Mouse (Mus musculus) liver, embryonic 14.5 days (tissue): ENCODE data around the gene Dld. TPM values are rescaled to one million over a fixed set of nuclear protein-coding genes. Genes with fewer than 3 reads are reported as not detected.

Experiments
- ATAC-seq: fragments of 200-750 bp; cut with Nextera tagmentation; 2 replicates; pipeline ENCODE4 v1.8.0; 2017; ENCODE audit warnings: moderate number of reproducible peaks, mild to moderate bottlenecking, moderate library complexity; ENCODE audit not compliant: insufficient read depth
- DNase-seq, 3 experiments: peaks; one replicate each; pipeline ENCODE4 v3.0.0-alpha.2; 2012 to 2013; ENCODE audit warnings: low read depth in 3 of 3, low spot score in 3 of 3
- H3K27ac ChIP-seq: fragments of 300-500 bp; sonication (generic); 2 replicates; pipeline ENCODE4 v1.5.1; 2014; ENCODE audit warnings: moderate library complexity, mild to moderate bottlenecking, control low read depth, inconsistent platforms
- H3K27me3 ChIP-seq: fragments of 300-500 bp; sonication (generic); 2 replicates; pipeline ENCODE4 v1.6.1; 2014; ENCODE audit warnings: mild to moderate bottlenecking, low read length, moderate library complexity; ENCODE audit not compliant: control insufficient read depth, insufficient read depth
- H3K36me3 ChIP-seq: fragments of 300-500 bp; sonication (generic); replicated peaks from 2 replicates; pipeline ENCODE4 v1.6.1; 2014; ENCODE audit warnings: low read depth; ENCODE audit not compliant: control insufficient read depth, insufficient read depth
- H3K4me1 ChIP-seq, 2 experiments: fragments of 200-500 bp in 1 of 2; fragments of 300-500 bp in 1 of 2; sonication (generic) in 1 of 2; replicated peaks; 2 replicates each; pipeline ENCODE4 v1.6.1; 2012 to 2014; ENCODE audit warnings: antibody characterized with exemption in 1 of 2, inconsistent platforms in 1 of 2, low read length in 1 of 2; ENCODE audit not compliant: control insufficient read depth in 2 of 2, insufficient read depth in 2 of 2
- H3K4me2 ChIP-seq: fragments of 300-500 bp; sonication (generic); 2 replicates; pipeline ENCODE4 v1.6.1; 2014; ENCODE audit warnings: low read depth, mild to moderate bottlenecking, control low read depth, moderate library complexity
- H3K4me3 ChIP-seq, 2 experiments: fragments of 200-500 bp in 1 of 2; fragments of 300-500 bp in 1 of 2; sonication (generic) in 1 of 2; 2 replicates each; pipeline ENCODE4 v1.5.1; 2012 to 2014; ENCODE audit warnings: low read depth in 2 of 2, low read length in 2 of 2, mild to moderate bottlenecking in 2 of 2, control low read depth in 1 of 2, inconsistent platforms in 1 of 2, moderate library complexity in 1 of 2; ENCODE audit not compliant: insufficient read depth in 1 of 2
- H3K9ac ChIP-seq: fragments of 300-500 bp; sonication (generic); replicated peaks from 2 replicates; pipeline ENCODE4 v1.6.1; 2014; ENCODE audit warnings: mild to moderate bottlenecking, control low read depth, moderate library complexity
- H3K9me3 ChIP-seq: fragments of 300-500 bp; sonication (generic); 2 replicates; pipeline ENCODE4 v1.6.1; 2016; ENCODE audit warnings: low read length, mixed read lengths; ENCODE audit not compliant: control insufficient read depth
- CTCF ChIP-seq: IDR thresholded peaks from 2 replicates; pipeline ENCODE4 v1.5.1; 2016; ENCODE audit warnings: antibody characterized with exemption, low read depth, control low read depth
- EP300 ChIP-seq: IDR thresholded peaks from 2 replicates; pipeline ENCODE4 v1.6.1; 2016; ENCODE audit warnings: antibody characterized with exemption, low read depth
- WGBS: fragments of 180-500 bp; shearing (Covaris S2); extraction: QIAGEN DNeasy Blood & Tissue Kit; methylation state at CpG from one replicate; pipeline ENCODE4 v1.1.7; 2014; ENCODE audit not compliant: insufficient replicate concordance; 5-methylcytosine and 5-hydroxymethylcytosine counted together
- polyA plus RNA-seq, 2 experiments: library from polyadenylated mRNA; depleted of rRNA in 1 of 2; stranded (reverse) in 1 of 2; unstranded in 1 of 2; fragments of >200 nt; fragmentation: Nextera tagmentation in 1 of 2; extraction: Ambion mirVana in 1 of 2; gene quantifications; 2 replicates each; pipeline versions ENCODE4 v1.2.1 to v1.2.3; 2012 to 2014

Dld gene
- polyA plus RNA-seq (2012; rRNA removed), result 19.0 and 37.8 TPM in 2 replicates
- 81.9 and 83.4 TPM in 2 replicates for polyA plus RNA-seq (2014; fragmentation: Nextera tagmentation; extraction: Ambion mirVana)

GRCm38 (mm10) chr12:31350944-31351928 lies at the start of gene Dld:
TSS of gene Dld (minus strand) at chr12:31351453.
- Histone ChIP-seq H3K9me3 (no peaks in the 10 kb centered on the region), H3K4me2 (peak within 1 kb of the TSS; percentile 78), H3K27ac (peak within 1 kb of the TSS; percentile 59), H3K27me3 (no peaks in the 10 kb centered on the region), H3K36me3 (peaks cover 6% of the 10 kb centered on the region), H3K4me3 (peak within 1 kb of the TSS; percentile 82 to 97), H3K9ac (peak within 1 kb of the TSS; percentile 96), H3K4me1 (peaks cover 0 to 4% of the 10 kb centered on the region in 2 experiments)
- DNase-seq, result peak; percentile 90 to 92 (median 91)
- WGBS, result 4% methylated on average over 66 of the region's 66 CpGs
- TF ChIP-seq EP300, result no peak
- TF ChIP-seq CTCF, result no peak
- ATAC-seq, result peak; percentile 98

- H3K4me2 ChIP-seq, result no peak overlapping the region
- WGBS, result 67% methylated on average over 1 of the region's 1 CpGs
- H3K4me1 ChIP-seq, result no peaks in the 10 kb centered on the region
- H3K27ac ChIP-seq, result no peak overlapping the region
- TF ChIP-seq EP300 (no peak), CTCF (no peak)
- DNase-seq, result no peak
- no peaks in the 10 kb centered on the region for H3K27me3 ChIP-seq
- no peak overlapping the region for H3K9ac ChIP-seq
- no peaks in the 10 kb centered on the region for H3K9me3 ChIP-seq
- H3K36me3 ChIP-seq, result no peaks in the 10 kb centered on the region
- H3K4me3 ChIP-seq, result no peak overlapping the region
- no peak for ATAC-seq
These were observed 49.6 kb upstream of the Dld start for GRCm38 (mm10) chr12:31400821-31401220.

- no peak for ATAC-seq
- no peak for DNase-seq
These were observed 46.5 kb upstream of the Dld start for GRCm38 (mm10) chr12:31397709-31398108.

GRCm38 (mm10) chr12:31395895-31396294 lies 44.6 kb upstream of the Dld start:
- Histone ChIP-seq H3K9me3 (no peaks in the 10 kb centered on the region), H3K27me3 (no peaks in the 10 kb centered on the region), H3K9ac (no peak overlapping the region), H3K4me1 (no peaks in the 10 kb centered on the region), H3K27ac (no peak overlapping the region), H3K4me2 (no peak overlapping the region), H3K36me3 (no peaks in the 10 kb centered on the region), H3K4me3 (no peak overlapping the region)
- 71% methylated on average over 1 of the region's 1 CpGs for whole genome bisulfite sequencing
- ATAC-seq, result no peak
- DNase-seq, result no peak
- TF ChIP-seq EP300 (no peak), CTCF (no peak)

More at GRCm38 (mm10) chr12:31397709-31398108, 46.5 kb upstream of the Dld start:
- no peaks in the 10 kb centered on the region for H3K9me3 ChIP-seq
- H3K27ac ChIP-seq, result no peak overlapping the region
- TF ChIP-seq CTCF (no peak), EP300 (no peak)
- no peak overlapping the region for H3K4me2 ChIP-seq
- no peaks in the 10 kb centered on the region for H3K36me3 ChIP-seq
- H3K9ac ChIP-seq, result no peak overlapping the region
- H3K27me3 ChIP-seq, result no peaks in the 10 kb centered on the region
- no peak overlapping the region for H3K4me3 ChIP-seq
- H3K4me1 ChIP-seq, result no peaks in the 10 kb centered on the region
- 56% methylated on average over 4 of the region's 4 CpGs for WGBS

- Histone ChIP-seq H3K27me3 (no peaks in the 10 kb centered on the region), H3K4me3 (no peak overlapping the region), H3K9ac (no peak overlapping the region), H3K27ac (no peak overlapping the region), H3K9me3 (no peaks in the 10 kb centered on the region), H3K4me2 (no peak overlapping the region), H3K4me1 (no peaks in the 10 kb centered on the region), H3K36me3 (no peaks in the 10 kb centered on the region)
- DNase-seq, result no peak
- TF ChIP-seq CTCF (no peak), EP300 (no peak)
- WGBS, result 79% methylated on average over 12 of the region's 12 CpGs
- no peak for ATAC-seq
These were observed 40.4 kb upstream of the Dld start for GRCm38 (mm10) chr12:31391696-31392095.
